In genomic region chr3:88000816-88001595, GRCm38 (mm10) we compare ENCODE assay signal across 9 mouse cellular contexts. TPM values are rescaled to one million over a fixed set of nuclear protein-coding genes. Genes with fewer than 3 reads are reported as not detected.
DNase-seq lines count a peak whose midpoint lies in the region; ATAC-seq and TF ChIP-seq lines count a peak whose summit lies in the region.
"Had no signal": no experiment of that assay in that cellular context is flagged by ENCODE, and none has a peak within 500 bp of the region (broad histone marks: within the 10 kb centered on the region; RNA-seq: fewer than 3 reads in every experiment).

No protein-coding gene starts in this region.

- peaks cover 5% of the 10 kb centered on the region; the same call in 1 of the 2 replicates for H3K4me1 ChIP-seq in kidney, postnatal 0 days (replicated peaks; ENCODE audit: insufficient read depth, low read length)
- peaks cover 41% of the 10 kb centered on the region for H3K4me1 ChIP-seq in embryonic facial prominence, embryonic 10.5 days
- H3K4me1 ChIP-seq in hindbrain, embryonic 13.5 days (replicated peaks): peaks cover 56% of the 10 kb centered on the region
- H3K4me1 ChIP-seq in neural tube, embryonic 14.5 days (ENCODE audit: control insufficient read depth, insufficient read depth, low read length): peaks cover 25% of the 10 kb centered on the region

- no peak overlapping the region for H3K4me2 ChIP-seq in kidney, postnatal 0 days (ENCODE audit: low read length)
- peak overlapping the region; percentile 83 for H3K4me2 ChIP-seq in hindbrain, embryonic 13.5 days
- peak overlapping the region; percentile 67; the same call in 1 of the 2 replicates for H3K4me2 ChIP-seq in neural tube, embryonic 14.5 days (ENCODE audit: low read depth, low read length)

- no peak for ATAC-seq in kidney, postnatal 0 days (replicated peaks; ENCODE audit: low FRiP score, low read depth)
- ATAC-seq in hindbrain, embryonic 13.5 days (ENCODE audit: low FRiP score): no peak
- ATAC-seq in neural tube, embryonic 14.5 days (ENCODE audit: low read depth): no peak

- H3K36me3 ChIP-seq in kidney, postnatal 0 days (ENCODE audit: insufficient read depth, low read length): no peaks in the 10 kb centered on the region
- H3K36me3 ChIP-seq in embryonic facial prominence, embryonic 10.5 days (replicated peaks): no peaks in the 10 kb centered on the region
- no peaks in the 10 kb centered on the region for H3K36me3 ChIP-seq in hindbrain, embryonic 13.5 days
- no peaks in the 10 kb centered on the region for H3K36me3 ChIP-seq in neural tube, embryonic 14.5 days (ENCODE audit: control insufficient read depth, insufficient read depth, low read length)
- H3K36me3 ChIP-seq: G1E had no signal

- 9% methylated on average over 11 of the region's 11 CpGs for WGBS in kidney, postnatal 0 days
- WGBS in embryonic facial prominence, embryonic 10.5 days: 11% methylated on average over 11 of the region's 11 CpGs
- WGBS in hindbrain, embryonic 13.5 days: 17% methylated on average over 11 of the region's 11 CpGs
- WGBS in neural tube, embryonic 14.5 days: 22% methylated on average over 8 of the region's 11 CpGs

- H3K27me3 ChIP-seq in kidney, postnatal 0 days (ENCODE audit: insufficient read depth, low read length): peaks cover 71% of the 10 kb centered on the region
- peaks cover 98% of the 10 kb centered on the region for H3K27me3 ChIP-seq in embryonic facial prominence, embryonic 10.5 days (replicated peaks; ENCODE audit: low read depth, poor library complexity, severe bottlenecking)
- H3K27me3 ChIP-seq in hindbrain, embryonic 13.5 days: peaks cover 89% of the 10 kb centered on the region
- peaks cover 61% of the 10 kb centered on the region for H3K27me3 ChIP-seq in neural tube, embryonic 14.5 days (ENCODE audit: control insufficient read depth, insufficient read depth, low read length)

- H3K9me3 ChIP-seq in kidney, postnatal 0 days (replicated peaks; ENCODE audit: low read length): no peaks in the 10 kb centered on the region
- peaks cover 4% of the 10 kb centered on the region; the same call in 1 of the 2 replicates for H3K9me3 ChIP-seq in embryonic facial prominence, embryonic 10.5 days
- no peaks in the 10 kb centered on the region for H3K9me3 ChIP-seq in hindbrain, embryonic 13.5 days
- no peaks in the 10 kb centered on the region for H3K9me3 ChIP-seq in neural tube, embryonic 14.5 days (ENCODE audit: control insufficient read depth, low read length)

- H3K9ac ChIP-seq in kidney, postnatal 0 days (ENCODE audit: low read depth, low read length): no peak overlapping the region
- H3K9ac ChIP-seq in hindbrain, embryonic 13.5 days: peak overlapping the region; percentile 67; the same call in 1 of the 2 replicates
- no peak overlapping the region for H3K9ac ChIP-seq in neural tube, embryonic 14.5 days (replicated peaks; ENCODE audit: low read depth, low read length)

- TF ChIP-seq CTCF in kidney, postnatal 0 days (IDR thresholded peaks at IDR 0.05; ENCODE audit: low read depth): no peak

- DNase-seq in kidney, postnatal 0 days (ENCODE audit: low spot score): no peak
- no peak for DNase-seq in kidney, postnatal 25 days
- DNase-seq in embryonic facial prominence, embryonic 10.5 days (ENCODE audit: low spot score): no peak
- no peak for DNase-seq in layer of hippocampus, adult 9-10 months (ENCODE audit: low spot score)
- no peak for DNase-seq in yolk sac, embryonic 10.5 days (ENCODE audit: low spot score)
- no peak for DNase-seq in cerebellum, postnatal 36 days

- H3K4me3 ChIP-seq in kidney, postnatal 0 days (replicated peaks; ENCODE audit: low read depth, low read length): peak overlapping the region; percentile 36; the same call in 1 of the 2 replicates
- H3K4me3 ChIP-seq in embryonic facial prominence, embryonic 10.5 days: peak overlapping the region; percentile 58
- H3K4me3 ChIP-seq in hindbrain, embryonic 13.5 days: peak overlapping the region; percentile 47
- peak overlapping the region; percentile 36; the same call in 1 of the 2 replicates for H3K4me3 ChIP-seq in neural tube, embryonic 14.5 days (ENCODE audit: low read depth, low read length)

- no peak overlapping the region for H3K27ac ChIP-seq in kidney, postnatal 0 days
- H3K27ac ChIP-seq in embryonic facial prominence, embryonic 10.5 days (replicated peaks): no peak overlapping the region
- H3K27ac ChIP-seq in hindbrain, embryonic 13.5 days: no peak overlapping the region
- no peak overlapping the region for H3K27ac ChIP-seq in neural tube, embryonic 14.5 days (ENCODE audit: low read depth, low read length)

RNA-seq across cellular contexts. Expression of gene Bcan, which starts 1.0 kb away (rescaled TPM):
- 0.14 TPM in 1 of 2 replicates, not detected in the other for polyA plus RNA-seq in kidney, postnatal 0 days (2015; fragmentation: Nextera tagmentation; extraction: Ambion mirVana)
- polyA plus RNA-seq in embryonic facial prominence, embryonic 10.5 days (2016; fragmentation: Nextera tagmentation; extraction: Ambion mirVana): 0.32 and 0.41 TPM in 2 replicates
- 35.8 and 39.8 TPM in 2 replicates for polyA plus RNA-seq in hindbrain, embryonic 13.5 days (2015; fragmentation: Nextera tagmentation; extraction: Ambion mirVana)
- 79.5 and 107 TPM in 2 replicates for polyA plus RNA-seq in neural tube, embryonic 14.5 days (2014; fragmentation: Nextera tagmentation; extraction: Ambion mirVana)
- polyA plus RNA-seq: G1E had no signal

RNA-seq across cellular contexts. Expression of gene Hapln2, which starts 26.4 kb away (rescaled TPM):
- 0.13 and 0.17 TPM in 2 replicates for polyA plus RNA-seq in kidney, postnatal 0 days (2015; fragmentation: Nextera tagmentation; extraction: Ambion mirVana)
- not detected in 2 replicates for polyA plus RNA-seq in embryonic facial prominence, embryonic 10.5 days (2016; fragmentation: Nextera tagmentation; extraction: Ambion mirVana)
- polyA plus RNA-seq in hindbrain, embryonic 13.5 days (2015; fragmentation: Nextera tagmentation; extraction: Ambion mirVana): 0.47 and 0.56 TPM in 2 replicates
- 0.39 and 0.76 TPM in 2 replicates for polyA plus RNA-seq in neural tube, embryonic 14.5 days (2014; fragmentation: Nextera tagmentation; extraction: Ambion mirVana)
- polyA plus RNA-seq: G1E had no signal

RNA-seq across cellular contexts. Expression of gene Nes, which starts 30.1 kb away (rescaled TPM):
- 24.6 and 28.9 TPM in 2 replicates for polyA plus RNA-seq in kidney, postnatal 0 days (2015; fragmentation: Nextera tagmentation; extraction: Ambion mirVana)
- polyA plus RNA-seq in embryonic facial prominence, embryonic 10.5 days (2016; fragmentation: Nextera tagmentation; extraction: Ambion mirVana): 35.3 and 46.2 TPM in 2 replicates
- polyA plus RNA-seq in hindbrain, embryonic 13.5 days (2015; fragmentation: Nextera tagmentation; extraction: Ambion mirVana): 49.5 and 55.3 TPM in 2 replicates
- 11.1 and 16.7 TPM in 2 replicates for polyA plus RNA-seq in neural tube, embryonic 14.5 days (2014; fragmentation: Nextera tagmentation; extraction: Ambion mirVana)

RNA-seq across cellular contexts. Expression of gene Gpatch4, which starts 41.9 kb away (rescaled TPM):
- 24.8 and 26.3 TPM in 2 replicates for polyA plus RNA-seq in kidney, postnatal 0 days (2015; fragmentation: Nextera tagmentation; extraction: Ambion mirVana)
- polyA plus RNA-seq in embryonic facial prominence, embryonic 10.5 days (2016; fragmentation: Nextera tagmentation; extraction: Ambion mirVana): 52.2 and 52.4 TPM in 2 replicates
- polyA plus RNA-seq in hindbrain, embryonic 13.5 days (2015; fragmentation: Nextera tagmentation; extraction: Ambion mirVana): 27.4 and 30.6 TPM in 2 replicates
- polyA plus RNA-seq in neural tube, embryonic 14.5 days (2014; fragmentation: Nextera tagmentation; extraction: Ambion mirVana): 31.2 and 36.5 TPM in 2 replicates

RNA-seq across cellular contexts. Expression of gene Crabp2, which starts 52.5 kb away (rescaled TPM):
- polyA plus RNA-seq in kidney, postnatal 0 days (2015; fragmentation: Nextera tagmentation; extraction: Ambion mirVana): 20.1 and 20.9 TPM in 2 replicates
- 686 and 800 TPM in 2 replicates for polyA plus RNA-seq in embryonic facial prominence, embryonic 10.5 days (2016; fragmentation: Nextera tagmentation; extraction: Ambion mirVana)
- polyA plus RNA-seq in hindbrain, embryonic 13.5 days (2015; fragmentation: Nextera tagmentation; extraction: Ambion mirVana): 145 and 148 TPM in 2 replicates
- polyA plus RNA-seq in neural tube, embryonic 14.5 days (2014; fragmentation: Nextera tagmentation; extraction: Ambion mirVana): 45.5 and 103 TPM in 2 replicates
- polyA plus RNA-seq: G1E had no signal

Comparison
In these comparisons a context has a peak if more than half of its experiments do, and no peak if none do; other contexts are left out.
1. RNA of gene Bcan, which starts 1.0 kb away (polyA plus RNA-seq): 79.5 to 107 TPM in neural tube, embryonic 14.5 days and 35.8 to 39.8 TPM in hindbrain, embryonic 13.5 days; 0.32 to 0.41 TPM in embryonic facial prominence, embryonic 10.5 days and 0.14 TPM in kidney, postnatal 0 days; every median in the first group is over 10 times any median in the second.
2. Peak in every context shown above with its lines, with median percentiles within 50 percentile points of each other: H3K4me3 ChIP-seq.